Mouse (Mus musculus): ENCODE data around the gene Ptprs. TPM values are rescaled to one million over a fixed set of nuclear protein-coding genes. Genes with fewer than 3 reads are reported as not detected.
A peak's percentile ranks its signal among the peaks of the same experiment; 100 is the strongest.

The Ptprs gene
- polyA plus RNA-seq, 1 experiment, result 63.4 TPM

DNA sequence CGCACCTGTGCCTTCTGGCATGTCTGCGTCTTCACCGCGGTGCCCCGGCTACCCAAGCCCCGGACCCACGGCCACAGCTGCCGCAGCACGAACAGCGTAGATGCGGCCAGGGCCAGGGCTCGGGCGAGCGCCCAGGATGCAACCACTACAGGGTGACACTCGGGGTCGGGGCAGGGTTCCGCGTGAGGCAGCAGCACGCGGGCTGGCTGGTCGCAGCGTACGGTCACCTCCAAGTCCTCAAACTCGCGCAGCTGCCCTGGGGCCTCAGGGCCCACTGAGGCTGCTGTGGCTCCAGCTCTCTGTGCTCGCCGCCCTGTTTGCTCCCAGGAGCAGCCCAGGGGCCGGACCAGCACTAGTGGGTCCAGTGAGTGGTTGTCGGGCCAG is 35.4 kb upstream of the Ptprs start:
- Histone ChIP-seq H3K4me3 (ENCODE audit: control insufficient read depth, low read depth, low read length) (peak overlapping the region; percentile 85), H3K4me1 (ENCODE audit: control insufficient read depth, insufficient read depth, low read length) (peaks cover 25% of the 10 kb centered on the region), H3K27me3 (ENCODE audit: control insufficient read depth, insufficient read depth, low read length) (peaks cover 5% of the 10 kb centered on the region; the same call in 1 of the 2 replicates), H3K27ac (ENCODE audit: control insufficient read depth, insufficient read depth, low read depth, low read length) (no peak overlapping the region), H3K36me3 (ENCODE audit: control insufficient read depth, insufficient read depth, low read length) (no peaks in the 10 kb centered on the region)
- TF ChIP-seq POLR2A (IDR thresholded peaks at IDR 0.05; ENCODE audit: control insufficient read depth, low read depth, low read length) (peak; percentile 4; the same call in 1 of the 2 replicates), CTCF (IDR thresholded peaks at IDR 0.05; ENCODE audit: control insufficient read depth, insufficient read depth, insufficient replicate concordance, low read depth, low read length) (no peak)

DNA sequence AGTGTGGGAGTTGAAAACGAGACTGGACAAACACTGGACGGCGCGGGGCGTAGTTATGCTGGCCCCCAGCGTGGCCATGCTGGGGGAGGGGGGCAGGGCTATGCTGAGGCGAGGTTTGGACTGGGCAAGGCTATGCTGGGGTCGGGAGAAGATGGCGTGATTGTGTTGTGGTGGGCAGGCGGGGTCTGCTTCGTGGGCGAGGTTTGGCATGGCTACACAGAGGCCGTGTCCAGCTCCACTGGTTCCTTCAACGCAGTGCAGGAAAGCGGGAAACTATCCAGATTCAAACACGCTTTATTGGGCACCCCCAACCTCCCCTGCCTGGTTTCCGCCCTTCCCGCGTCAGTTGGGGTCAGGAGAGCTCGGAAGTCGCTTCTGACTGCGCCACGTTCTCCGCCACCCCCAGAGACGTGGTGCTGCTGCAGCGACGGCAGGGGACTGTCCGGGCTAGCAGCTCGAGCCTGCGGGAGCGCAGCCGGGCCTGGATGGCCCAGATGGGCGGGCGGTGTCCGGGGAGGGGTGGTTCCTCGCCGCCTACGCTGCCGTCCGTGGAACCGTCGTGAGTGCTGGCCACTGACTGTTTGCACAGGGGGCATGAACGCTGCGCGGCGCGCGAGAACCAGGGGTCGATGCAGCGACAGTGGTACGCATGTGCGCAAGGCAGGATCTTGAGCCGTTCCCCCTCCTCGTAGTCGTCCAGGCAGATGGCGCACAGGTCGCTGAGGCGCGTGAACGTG is 34.9 kb upstream of the Ptprs start:
- Histone ChIP-seq H3K4me3 (ENCODE audit: control insufficient read depth, low read depth, low read length) (peak overlapping the region; percentile 85), H3K27me3 (ENCODE audit: control insufficient read depth, insufficient read depth, low read length) (peaks cover 5% of the 10 kb centered on the region; the same call in 1 of the 2 replicates), H3K4me1 (ENCODE audit: control insufficient read depth, insufficient read depth, low read length) (peaks cover 27% of the 10 kb centered on the region), H3K36me3 (ENCODE audit: control insufficient read depth, insufficient read depth, low read length) (no peaks in the 10 kb centered on the region), H3K27ac (ENCODE audit: control insufficient read depth, insufficient read depth, low read depth, low read length) (no peak overlapping the region)
- TF ChIP-seq POLR2A (IDR thresholded peaks at IDR 0.05; ENCODE audit: control insufficient read depth, low read depth, low read length) (peak; percentile 34; the same call in 1 of the 2 replicates), CTCF (IDR thresholded peaks at IDR 0.05; ENCODE audit: control insufficient read depth, insufficient read depth, insufficient replicate concordance, low read depth, low read length) (no peak; the same call in 1 of the 2 replicates)

DNA sequence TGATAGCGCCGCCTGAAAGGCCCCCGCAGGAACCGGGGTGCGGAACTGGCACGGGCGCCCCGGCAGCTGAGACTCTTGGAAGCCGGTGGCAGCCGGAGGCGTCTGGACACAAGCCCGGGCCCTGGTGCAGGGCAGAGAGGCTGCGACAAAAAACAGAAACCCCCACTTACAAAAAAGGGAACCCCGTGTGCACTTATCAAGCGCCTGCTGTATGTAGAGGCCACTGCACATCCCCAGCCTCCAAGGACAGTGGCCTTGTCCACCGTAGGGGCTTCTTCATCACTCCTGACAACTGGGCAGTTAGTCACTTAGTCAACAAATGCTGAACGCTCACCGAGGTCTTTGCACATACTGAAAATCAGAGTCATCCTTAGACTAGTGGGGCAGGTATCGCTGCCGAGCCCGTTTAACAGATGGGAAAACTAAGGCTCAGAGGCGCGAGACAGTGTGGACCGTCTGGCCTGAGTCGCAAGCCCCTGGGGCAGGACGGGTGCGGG is 34.2 kb upstream of the Ptprs start:
- Histone ChIP-seq H3K27ac (ENCODE audit: control insufficient read depth, insufficient read depth, low read depth, low read length) (no peak overlapping the region), H3K4me3 (ENCODE audit: control insufficient read depth, low read depth, low read length) (peak overlapping the region; percentile 85), H3K27me3 (ENCODE audit: control insufficient read depth, insufficient read depth, low read length) (peaks cover 5% of the 10 kb centered on the region; the same call in 1 of the 2 replicates), H3K4me1 (ENCODE audit: control insufficient read depth, insufficient read depth, low read length) (peaks cover 27% of the 10 kb centered on the region), H3K36me3 (ENCODE audit: control insufficient read depth, insufficient read depth, low read length) (no peaks in the 10 kb centered on the region)
- no peak for TF ChIP-seq POLR2A (IDR thresholded peaks at IDR 0.05; ENCODE audit: control insufficient read depth, low read depth, low read length)
- TF ChIP-seq CTCF (IDR thresholded peaks at IDR 0.05; ENCODE audit: control insufficient read depth, insufficient read depth, insufficient replicate concordance, low read depth, low read length), result no peak

DNA sequence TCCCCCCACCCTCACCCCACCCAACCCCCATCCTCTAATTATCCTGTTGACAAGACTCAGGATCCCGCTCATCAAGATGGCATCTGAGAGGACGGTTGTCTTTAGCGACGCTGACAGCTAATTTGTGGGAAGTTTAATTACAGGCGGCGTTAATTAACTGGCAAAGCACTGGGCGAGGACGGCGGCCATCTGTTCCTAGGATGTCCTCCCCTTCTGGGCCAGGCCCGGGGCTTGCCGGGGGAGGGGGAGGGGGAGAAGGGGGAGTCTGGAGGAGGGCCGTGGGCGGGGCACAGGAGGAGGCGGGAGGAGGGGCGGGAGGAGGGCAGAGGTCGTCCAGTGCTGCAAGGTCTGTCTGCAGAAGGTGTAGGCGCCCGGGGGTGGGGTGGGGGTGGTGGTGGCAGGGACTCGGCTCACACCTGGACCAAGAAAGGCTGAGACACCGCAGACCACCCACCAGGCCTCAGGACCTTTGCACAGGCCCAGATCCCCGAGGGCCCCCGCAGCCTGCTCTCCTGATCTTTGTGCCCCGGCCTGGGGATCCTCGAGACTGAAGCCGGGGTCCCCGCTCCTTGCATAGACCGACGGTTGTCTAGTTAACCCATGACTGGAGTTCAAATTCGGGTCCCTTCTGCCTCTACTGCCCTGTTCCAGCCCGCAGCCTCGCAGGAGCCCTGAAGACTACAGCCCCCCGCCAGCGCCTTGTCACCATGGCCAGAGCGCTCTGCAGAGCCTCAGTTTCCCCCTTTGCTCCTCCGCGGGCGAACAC is 33.6 kb upstream of the Ptprs start:
- Histone ChIP-seq H3K4me3 (ENCODE audit: control insufficient read depth, low read depth, low read length) (peak overlapping the region; percentile 85), H3K36me3 (ENCODE audit: control insufficient read depth, insufficient read depth, low read length) (no peaks in the 10 kb centered on the region), H3K4me1 (ENCODE audit: control insufficient read depth, insufficient read depth, low read length) (peaks cover 27% of the 10 kb centered on the region), H3K27me3 (ENCODE audit: control insufficient read depth, insufficient read depth, low read length) (peaks cover 5% of the 10 kb centered on the region; the same call in 1 of the 2 replicates), H3K27ac (ENCODE audit: control insufficient read depth, insufficient read depth, low read depth, low read length) (no peak overlapping the region)
- no peak for TF ChIP-seq POLR2A (IDR thresholded peaks at IDR 0.05; ENCODE audit: control insufficient read depth, low read depth, low read length)
- no peak for TF ChIP-seq CTCF (IDR thresholded peaks at IDR 0.05; ENCODE audit: control insufficient read depth, insufficient read depth, insufficient replicate concordance, low read depth, low read length)

DNA sequence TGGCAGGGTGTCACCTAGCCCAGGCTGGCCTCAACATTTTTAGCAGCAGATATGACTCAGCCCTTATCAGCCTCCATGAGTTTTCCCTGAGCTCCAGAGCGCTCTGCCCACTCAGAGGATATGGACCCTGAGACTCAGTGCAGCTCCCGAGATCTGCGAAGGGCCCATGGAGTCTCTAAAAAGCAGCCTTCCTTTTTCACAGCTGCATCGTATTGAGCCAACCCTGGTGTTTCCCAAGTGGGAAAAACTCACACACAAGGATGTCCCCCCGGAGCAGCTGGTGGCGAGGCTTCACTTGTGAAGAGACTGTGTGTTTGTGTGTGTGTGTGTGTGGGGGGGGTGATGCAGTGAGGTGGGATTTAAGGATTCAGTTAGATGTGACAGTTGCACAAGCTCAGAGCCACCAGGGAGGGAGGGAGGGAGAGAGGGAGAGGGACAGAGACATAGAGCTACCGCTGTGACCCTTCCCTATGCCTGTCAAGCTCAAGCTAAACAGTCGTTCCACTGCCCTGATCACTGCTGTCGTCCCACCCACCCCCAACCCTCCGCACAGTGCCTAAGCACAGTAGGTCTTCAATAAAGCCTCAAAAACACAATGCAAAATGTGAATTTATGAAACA is 32.8 kb upstream of the Ptprs start:
- Histone ChIP-seq H3K27me3 (ENCODE audit: control insufficient read depth, insufficient read depth, low read length) (peaks cover 5% of the 10 kb centered on the region; the same call in 1 of the 2 replicates), H3K27ac (ENCODE audit: control insufficient read depth, insufficient read depth, low read depth, low read length) (no peak overlapping the region), H3K4me3 (ENCODE audit: control insufficient read depth, low read depth, low read length) (peak overlapping the region; percentile 47), H3K36me3 (ENCODE audit: control insufficient read depth, insufficient read depth, low read length) (no peaks in the 10 kb centered on the region), H3K4me1 (ENCODE audit: control insufficient read depth, insufficient read depth, low read length) (peaks cover 27% of the 10 kb centered on the region)
- TF ChIP-seq CTCF (IDR thresholded peaks at IDR 0.05; ENCODE audit: control insufficient read depth, insufficient read depth, insufficient replicate concordance, low read depth, low read length), result no peak
- no peak for TF ChIP-seq POLR2A (IDR thresholded peaks at IDR 0.05; ENCODE audit: control insufficient read depth, low read depth, low read length)

DNA sequence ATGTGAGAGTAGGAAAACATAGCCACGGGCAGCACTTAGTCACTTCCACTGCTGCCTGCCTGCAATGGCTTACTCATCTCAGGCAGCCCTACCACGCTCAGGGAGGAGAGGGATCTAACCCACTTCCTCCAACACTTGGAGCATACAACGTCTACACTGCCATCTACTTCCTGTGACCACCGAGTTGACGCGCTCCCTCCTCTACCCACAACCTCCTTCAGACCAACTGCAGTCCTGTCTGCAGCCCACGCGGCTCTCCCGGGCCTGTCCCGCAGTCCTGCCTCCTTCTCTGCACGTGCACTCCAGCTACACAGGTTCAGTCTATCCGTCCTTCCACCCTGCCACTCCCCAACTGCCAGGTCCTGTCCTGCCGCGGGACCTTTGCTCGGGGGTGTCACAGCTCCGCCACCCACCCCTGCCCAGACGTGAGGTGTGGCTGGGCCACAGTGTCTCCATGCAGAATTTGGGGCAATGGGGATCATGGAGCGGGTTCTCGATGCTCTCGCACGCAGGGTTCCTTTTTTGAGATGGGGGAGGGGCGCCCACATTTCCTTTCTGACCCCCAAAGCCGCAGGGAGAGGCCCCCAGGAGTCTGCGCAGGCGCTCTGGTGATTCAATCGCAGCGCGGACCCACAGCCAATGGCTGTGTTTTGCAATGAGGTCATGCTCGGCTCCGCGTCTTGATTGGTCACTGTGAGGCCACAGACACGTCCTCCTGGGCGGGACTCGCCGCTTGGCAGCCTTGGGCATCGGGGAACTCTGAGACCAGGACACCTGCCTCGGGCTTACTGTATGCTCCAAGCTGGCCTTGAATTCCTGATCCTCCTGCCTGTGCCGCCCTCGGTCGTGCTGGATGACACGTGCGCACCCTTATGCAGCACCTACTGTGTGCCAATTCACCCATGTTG is 31.1 kb upstream of the Ptprs start:
- Histone ChIP-seq H3K27ac (ENCODE audit: control insufficient read depth, insufficient read depth, low read depth, low read length) (no peak overlapping the region), H3K4me1 (ENCODE audit: control insufficient read depth, insufficient read depth, low read length) (peaks cover 27% of the 10 kb centered on the region), H3K27me3 (ENCODE audit: control insufficient read depth, insufficient read depth, low read length) (peaks cover 5% of the 10 kb centered on the region; the same call in 1 of the 2 replicates), H3K4me3 (ENCODE audit: control insufficient read depth, low read depth, low read length) (peak overlapping the region; percentile 70), H3K36me3 (ENCODE audit: control insufficient read depth, insufficient read depth, low read length) (no peaks in the 10 kb centered on the region)
- TF ChIP-seq CTCF (IDR thresholded peaks at IDR 0.05; ENCODE audit: control insufficient read depth, insufficient read depth, insufficient replicate concordance, low read depth, low read length) (no peak), POLR2A (IDR thresholded peaks at IDR 0.05; ENCODE audit: control insufficient read depth, low read depth, low read length) (peak; percentile 75; the same call in 1 of the 2 replicates)
